ENCODE assay signal across 8 mouse cellular contexts in genomic region chr9:23254237-23255214, GRCm38 (mm10). TPM values are rescaled to one million over a fixed set of nuclear protein-coding genes. Genes with fewer than 3 reads are reported as not detected.
A peak's percentile ranks its signal among the peaks of the same experiment; 100 is the strongest.
DNase-seq lines count a peak whose midpoint lies in the region; ATAC-seq and TF ChIP-seq lines count a peak whose summit lies in the region.

No protein-coding gene starts in this region.

- 0 out of 2 replicates have a peak, but pooled peaks cover 5% of the 10 kb centered on the region for H3K36me3 ChIP-seq in lung, embryonic 14.5 days (ENCODE audit: insufficient read depth)
- H3K36me3 ChIP-seq in forebrain, embryonic 11.5 days (ENCODE audit: control insufficient read depth, insufficient read depth, low read length) = no peaks in the 10 kb centered on the region
- H3K36me3 ChIP-seq in intestine, embryonic 15.5 days = no peaks in the 10 kb centered on the region

- no peak for TF ChIP-seq CTCF in lung, embryonic 14.5 days (IDR thresholded peaks at IDR 0.05; ENCODE audit: low read depth)

- peak overlapping the region; percentile 37 for H3K9ac ChIP-seq in lung, embryonic 14.5 days
- 0 out of 2 replicates have a peak overlapping the region, but pooled peaks have one; percentile 12 for H3K9ac ChIP-seq in forebrain, embryonic 11.5 days (ENCODE audit: low read length)
- no peak overlapping the region for H3K9ac ChIP-seq in intestine, embryonic 15.5 days

- H3K27me3 ChIP-seq in lung, embryonic 14.5 days (ENCODE audit: insufficient read depth, low read length) = no peaks in the 10 kb centered on the region
- no peaks in the 10 kb centered on the region for H3K27me3 ChIP-seq in forebrain, embryonic 11.5 days (ENCODE audit: control insufficient read depth, insufficient read depth, low read length)
- H3K27me3 ChIP-seq in intestine, embryonic 15.5 days (replicated peaks) = no peaks in the 10 kb centered on the region

- H3K9me3 ChIP-seq in lung, embryonic 14.5 days (ENCODE audit: low read depth, low read length) = no peaks in the 10 kb centered on the region
- H3K9me3 ChIP-seq in forebrain, embryonic 11.5 days (ENCODE audit: control insufficient read depth, low read length) = peaks cover 4% of the 10 kb centered on the region; the same call in 1 of the 2 replicates
- H3K9me3 ChIP-seq in intestine, embryonic 15.5 days = no peaks in the 10 kb centered on the region

- peak overlapping the region; percentile 17 for H3K4me3 ChIP-seq in lung, embryonic 14.5 days (ENCODE audit: low read depth, low read length)
- peak overlapping the region; percentile 16; the same call in 1 of the 2 replicates for H3K4me3 ChIP-seq in forebrain, embryonic 11.5 days (ENCODE audit: low read depth, low read length)
- peak overlapping the region; percentile 3; the same call in 1 of the 2 replicates for H3K4me3 ChIP-seq in intestine, embryonic 15.5 days (replicated peaks)

- no peak for ATAC-seq in lung, embryonic 14.5 days (ENCODE audit: insufficient read depth)
- no peak for ATAC-seq in forebrain, embryonic 11.5 days (replicated peaks; ENCODE audit: low FRiP score)
- no peak for ATAC-seq in intestine, embryonic 15.5 days
- ATAC-seq in CD4-positive, CD25-positive, alpha-beta regulatory T cell, adult 4 months = no peak

- peak; percentile 36 for DNase-seq in lung, embryonic 14.5 days
- DNase-seq in lung, adult 18-20 months = no peak
- no peak for DNase-seq in forebrain, embryonic 11.5 days (ENCODE audit: low spot score)
- peak; percentile 46 to 47 for DNase-seq in right cerebral cortex, postnatal 10 days (ENCODE audit: low spot score in 2 of 2)
- DNase-seq in adrenal gland, postnatal 36 days = no peak
- DNase-seq in ovary, adult 18-20 months (ENCODE audit: low spot score) = no peak

- WGBS in lung, embryonic 14.5 days = 41% methylated on average over 37 of the region's 37 CpGs
- 32% methylated on average over 37 of the region's 37 CpGs for WGBS in forebrain, embryonic 11.5 days
- 44% methylated on average over 37 of the region's 37 CpGs for WGBS in intestine, embryonic 15.5 days

- H3K27ac ChIP-seq in lung, embryonic 14.5 days (ENCODE audit: low read depth) = no peak overlapping the region
- no peak overlapping the region for H3K27ac ChIP-seq in forebrain, embryonic 11.5 days (ENCODE audit: low read depth, low read length)
- no peak overlapping the region for H3K27ac ChIP-seq in intestine, embryonic 15.5 days

- H3K4me2 ChIP-seq in lung, embryonic 14.5 days = peak overlapping the region; percentile 53
- peak overlapping the region; percentile 42; the same call in 1 of the 2 replicates for H3K4me2 ChIP-seq in forebrain, embryonic 11.5 days (ENCODE audit: low read depth, low read length, severe bottlenecking)
- peak overlapping the region; percentile 42 for H3K4me2 ChIP-seq in intestine, embryonic 15.5 days (replicated peaks)

- H3K4me1 ChIP-seq in lung, embryonic 14.5 days (ENCODE audit: insufficient read depth) = no peaks in the 10 kb centered on the region; the same call in 1 of the 2 replicates
- H3K4me1 ChIP-seq in forebrain, embryonic 11.5 days (replicated peaks; ENCODE audit: control insufficient read depth, insufficient read depth, low read length) = peaks cover 6% of the 10 kb centered on the region; the same call in 1 of the 2 replicates
- no peaks in the 10 kb centered on the region for H3K4me1 ChIP-seq in intestine, embryonic 15.5 days (replicated peaks)

RNA-seq across cellular contexts. Expression of gene Bmper, which starts 31.6 kb away (rescaled TPM):
- 26.8 and 28.7 TPM in 2 replicates for polyA plus RNA-seq in lung, embryonic 14.5 days (2014; fragmentation: Nextera tagmentation; extraction: Ambion mirVana)
- polyA plus RNA-seq in forebrain, embryonic 11.5 days (2014; fragmentation: Nextera tagmentation; extraction: Ambion mirVana) = 8.5 and 10.5 TPM in 2 replicates
- polyA plus RNA-seq in intestine, embryonic 15.5 days (2015; fragmentation: Nextera tagmentation; extraction: Ambion mirVana) = 10.1 and 10.7 TPM in 2 replicates
- not detected for polyA plus RNA-seq in CD4-positive, CD25-positive, alpha-beta regulatory T cell, adult 4 months (2017; shearing (Covaris generic))
- total RNA-seq in adrenal gland, postnatal 36 days (2021) = 1 to 10 TPM; 2.2 to 2.7 TPM

Comparison
In these comparisons a context has a peak if more than half of its experiments do, and no peak if none do; other contexts are left out.
1. DNase-seq: peak in lung, embryonic 14.5 days (single experiment) and right cerebral cortex, postnatal 10 days (2 of 2); none in lung, adult 18-20 months (0 of 2), forebrain, embryonic 11.5 days (single experiment), adrenal gland, postnatal 36 days (0 of 2) and ovary, adult 18-20 months (single experiment).
2. Peak in every context shown above with its lines, with median percentiles within 50 percentile points of each other: H3K4me2 ChIP-seq and H3K4me3 ChIP-seq.